Mouse (Mus musculus) heart, embryonic 11.5 days (tissue): ENCODE results near the gene 1520401A03Rik. TPM values are rescaled to one million over a fixed set of nuclear protein-coding genes. Genes with fewer than 3 reads are reported as not detected.

Experiments used
- ATAC-seq: fragments of 200-750 bp; cut with Nextera tagmentation; replicated peaks from 2 replicates; pipeline ENCODE4 v1.8.0; 2017; ENCODE audit warnings: moderate library complexity; ENCODE audit not compliant: insufficient number of reproducible peaks, low FRiP score, low TSS enrichment
- H3K27ac ChIP-seq: fragments of 300-500 bp; sonication (generic); 2 replicates; pipeline ENCODE4 v1.5.1; 2014; ENCODE audit warnings: mild to moderate bottlenecking, low read depth, low read length
- H3K27me3 ChIP-seq: fragments of 300-500 bp; sonication (generic); 2 replicates; pipeline ENCODE4 v1.6.1; 2014; ENCODE audit warnings: mild to moderate bottlenecking, low read length, mixed read lengths; ENCODE audit not compliant: control insufficient read depth, insufficient read depth
- H3K36me3 ChIP-seq: fragments of 300-500 bp; sonication (generic); 2 replicates; pipeline ENCODE4 v1.6.1; 2014; ENCODE audit warnings: mild to moderate bottlenecking, low read length, moderate library complexity, mixed read lengths; ENCODE audit not compliant: control insufficient read depth, insufficient read depth
- H3K4me1 ChIP-seq: fragments of 300-500 bp; sonication (generic); 2 replicates; pipeline ENCODE4 v1.6.1; 2014; ENCODE audit warnings: low read length; ENCODE audit not compliant: control insufficient read depth, insufficient read depth
- H3K4me2 ChIP-seq: fragments of 300-500 bp; sonication (generic); 2 replicates; pipeline ENCODE4 v1.6.1; 2014; ENCODE audit warnings: mild to moderate bottlenecking, moderate library complexity
- H3K4me3 ChIP-seq: fragments of 300-500 bp; sonication (generic); 2 replicates; pipeline ENCODE4 v1.5.1; 2014; ENCODE audit warnings: low read depth, low read length
- H3K9ac ChIP-seq: fragments of 300-500 bp; sonication (generic); 2 replicates; pipeline ENCODE4 v1.6.1; 2014; ENCODE audit warnings: mild to moderate bottlenecking, low read depth, low read length, moderate library complexity
- H3K9me3 ChIP-seq: fragments of 300-500 bp; sonication (generic); replicated peaks from 2 replicates; pipeline ENCODE4 v1.6.1; 2016; ENCODE audit warnings: low read length; ENCODE audit not compliant: control insufficient read depth
- WGBS: fragments of 180-500 bp; shearing (Covaris S2); extraction: QIAGEN DNeasy Blood & Tissue Kit; methylation state at CpG from one replicate; pipeline ENCODE4 v1.1.7; 2014; ENCODE audit not compliant: insufficient replicate concordance; 5-methylcytosine and 5-hydroxymethylcytosine counted together
- polyA plus RNA-seq: library from polyadenylated mRNA; unstranded; fragments of >200 nt; fragmentation: Nextera tagmentation; extraction: Ambion mirVana; gene quantifications from 2 replicates; pipeline ENCODE4 v1.2.1, GENCODE M21; 2014

Gene 1520401A03Rik
- polyA plus RNA-seq, 1 experiment from 2014 or later, result 0.16 TPM

GRCm38 (mm10) chr17:23660876-23661200, 61.7 kb downstream of the 1520401A03Rik start:
- H3K36me3 ChIP-seq, result no peaks in the 10 kb centered on the region
- H3K4me3 ChIP-seq, result no peak overlapping the region
- no peaks in the 10 kb centered on the region for H3K4me1 ChIP-seq
- H3K9me3 ChIP-seq, result no peaks in the 10 kb centered on the region
- H3K4me2 ChIP-seq, result peak overlapping the region; percentile 7; the same call in 1 of the 2 replicates
- ATAC-seq, result no peak
- no peak overlapping the region for H3K9ac ChIP-seq
- no peak overlapping the region for H3K27ac ChIP-seq
- H3K27me3 ChIP-seq, result peaks cover 46% of the 10 kb centered on the region
- WGBS, result 2% methylated on average over 14 of the region's 14 CpGs

DNA sequence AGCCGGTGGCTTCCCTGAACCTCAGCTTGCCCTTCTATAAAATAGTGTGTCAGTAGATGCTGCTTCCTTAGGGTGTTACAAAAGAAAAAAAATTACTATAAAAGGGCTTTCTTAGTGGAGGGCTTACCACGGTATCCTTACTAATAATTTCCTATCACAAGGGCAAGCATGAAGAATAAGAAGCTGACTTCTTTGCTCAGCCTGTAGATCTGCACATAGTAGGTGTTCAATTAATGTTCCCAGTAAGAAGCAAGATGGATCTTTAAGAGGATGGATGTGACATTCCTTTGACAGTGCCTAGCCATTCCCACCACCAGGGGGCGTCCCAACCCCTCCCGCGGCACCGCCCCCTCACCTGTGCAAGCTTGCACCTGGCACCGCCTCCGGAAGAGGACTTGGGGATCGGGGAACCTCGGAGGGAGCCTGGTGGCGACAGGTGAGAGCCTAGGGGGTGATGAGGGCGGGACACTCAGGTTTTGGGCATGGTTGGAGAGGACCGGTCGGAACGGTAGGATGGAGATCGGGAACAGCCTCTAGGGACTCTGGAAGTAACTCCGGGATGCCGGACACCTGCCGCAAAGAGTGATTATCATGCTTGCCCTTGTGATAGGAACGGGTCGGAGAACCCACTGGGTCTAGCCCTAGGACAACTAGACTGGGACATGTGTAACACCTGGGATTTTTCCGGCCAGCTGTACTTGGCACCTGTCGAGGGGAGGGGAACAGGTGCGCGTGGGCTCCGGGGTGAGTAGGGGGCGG, 62.3 kb downstream of the 1520401A03Rik start, which contains the start of gene Bicdl2:
Gene Bicdl2 (plus strand): TSS at position 390 of the 759 bp plus-strand sequence.
- WGBS, result 9% methylated on average over 27 of the region's 27 CpGs
- no peaks in the 10 kb centered on the region for H3K36me3 ChIP-seq
- no peaks in the 10 kb centered on the region for H3K9me3 ChIP-seq
- no peak within 1 kb of the TSS for H3K27ac ChIP-seq
- peak within 1 kb of the TSS; percentile 11; the same call in 1 of the 2 replicates for H3K4me3 ChIP-seq
- peaks cover 46% of the 10 kb centered on the region for H3K27me3 ChIP-seq
- no peak for ATAC-seq
- H3K4me2 ChIP-seq, result peak within 1 kb of the TSS; percentile 7; the same call in 1 of the 2 replicates
- no peaks in the 10 kb centered on the region for H3K4me1 ChIP-seq
- no peak within 1 kb of the TSS for H3K9ac ChIP-seq

- no peak overlapping the region for H3K4me2 ChIP-seq
- 77% methylated on average over 3 of the region's 3 CpGs for WGBS
- H3K27ac ChIP-seq, result no peak overlapping the region
- no peak overlapping the region for H3K9ac ChIP-seq
- peaks cover 46% of the 10 kb centered on the region for H3K27me3 ChIP-seq
- H3K4me3 ChIP-seq, result no peak overlapping the region
- H3K4me1 ChIP-seq, result no peaks in the 10 kb centered on the region
- no peak for ATAC-seq
- no peaks in the 10 kb centered on the region for H3K9me3 ChIP-seq
- H3K36me3 ChIP-seq, result no peaks in the 10 kb centered on the region
Observed at GRCm38 (mm10) chr17:23658450-23658849, 64.1 kb downstream of the 1520401A03Rik start.

Other genes starting within 250 kb of the 1520401A03Rik start
- not detected in 2 replicates for gene Vmn2r117, start 243.1 kb downstream of the 1520401A03Rik start, polyA plus RNA-seq
- gene Zfp213, start 158.5 kb downstream of the 1520401A03Rik start, polyA plus RNA-seq, result 15.1 and 17.4 TPM in 2 replicates
- 8.9 and 9.0 TPM in 2 replicates for gene Zfp13, start 123.3 kb downstream of the 1520401A03Rik start, polyA plus RNA-seq
- not detected in 2 replicates for gene Zscan10, start 121.9 kb downstream of the 1520401A03Rik start, polyA plus RNA-seq
- gene Mmp25, start 77.5 kb downstream of the 1520401A03Rik start, polyA plus RNA-seq, result 0.07 and 0.27 TPM in 2 replicates
- 0.24 TPM in 1 of 2 replicates, not detected in the other for gene Bicdl2, start 62.3 kb downstream of the 1520401A03Rik start, polyA plus RNA-seq
- gene Hcfc1r1, start 49.2 kb downstream of the 1520401A03Rik start, polyA plus RNA-seq, result 382 and 389 TPM in 2 replicates
- 40.9 and 41.0 TPM in 2 replicates for gene Thoc6, start 48.9 kb downstream of the 1520401A03Rik start, polyA plus RNA-seq
- 77.6 and 85.3 TPM in 2 replicates for gene Tnfrsf12a, start 45.3 kb downstream of the 1520401A03Rik start, polyA plus RNA-seq
- gene Cldn6, start 43.5 kb downstream of the 1520401A03Rik start, polyA plus RNA-seq, result 3.3 and 3.9 TPM in 2 replicates
- gene Cldn9, start 38.8 kb downstream of the 1520401A03Rik start, polyA plus RNA-seq, result 0.25 and 0.46 TPM in 2 replicates
- gene Pkmyt1, start 3.6 kb upstream of the 1520401A03Rik start, polyA plus RNA-seq, result 31.5 and 33.8 TPM in 2 replicates
- 7.6 and 7.9 TPM in 2 replicates for gene Paqr4, start 18.1 kb upstream of the 1520401A03Rik start, polyA plus RNA-seq
- 0.27 and 0.63 TPM in 2 replicates for gene Kremen2, start 23.1 kb upstream of the 1520401A03Rik start, polyA plus RNA-seq
- gene Flywch1, start 48.8 kb upstream of the 1520401A03Rik start, polyA plus RNA-seq, result 60.5 and 62.4 TPM in 2 replicates
- gene Flywch2, start 63.3 kb upstream of the 1520401A03Rik start, polyA plus RNA-seq, result 8.2 and 9.5 TPM in 2 replicates
- 285 and 390 TPM in 2 replicates for gene Srrm2, start 67.7 kb upstream of the 1520401A03Rik start, polyA plus RNA-seq
- gene Elob, start 106.4 kb upstream of the 1520401A03Rik start, polyA plus RNA-seq, result 929 and 1,004 TPM in 2 replicates
- gene Prss33, start 113.3 kb upstream of the 1520401A03Rik start, polyA plus RNA-seq, result not detected in 2 replicates
- not detected in 2 replicates for gene Prss32, start 121.1 kb upstream of the 1520401A03Rik start, polyA plus RNA-seq
- 0.19 and 0.31 TPM in 2 replicates for gene Prss41, start 121.4 kb upstream of the 1520401A03Rik start, polyA plus RNA-seq
- not detected in 2 replicates for gene Prss21, start 145.3 kb upstream of the 1520401A03Rik start, polyA plus RNA-seq
- not detected in 2 replicates for gene Dcpp1, start 158.1 kb upstream of the 1520401A03Rik start, polyA plus RNA-seq
- not detected in 2 replicates for gene Dcpp2, start 158.1 kb upstream of the 1520401A03Rik start, polyA plus RNA-seq
- gene Dcpp3, start 194.7 kb upstream of the 1520401A03Rik start, polyA plus RNA-seq, result not detected in 2 replicates
- gene Sbp, start 218.9 kb upstream of the 1520401A03Rik start, polyA plus RNA-seq, result not detected in 2 replicates
- gene Sbpl, start 232.5 kb upstream of the 1520401A03Rik start, polyA plus RNA-seq, result not detected in 2 replicates